Mouse (Mus musculus) cerebellum, adult 2 months (tissue): ENCODE measurements around the gene Praf2. TPM values are rescaled to one million over a fixed set of nuclear protein-coding genes. Genes with fewer than 3 reads are reported as not detected.

Experiments
- DNase-seq, 2 experiments: peaks; one replicate each; pipeline ENCODE4 v3.0.0; 2021
- H3K27ac ChIP-seq: fragments of 200-500 bp; 2 replicates; pipeline ENCODE4 v1.5.1; 2012; ENCODE audit warnings: low read length, control low read depth, inconsistent platforms; ENCODE audit not compliant: insufficient read depth
- H3K27me3 ChIP-seq: fragments of 200-500 bp; 2 replicates; pipeline ENCODE4 v1.6.1; 2012; ENCODE audit warnings: inconsistent platforms, mild to moderate bottlenecking, low read length, moderate library complexity; ENCODE audit not compliant: control insufficient read depth, insufficient read depth
- H3K4me1 ChIP-seq: fragments of 200-500 bp; 2 replicates; pipeline ENCODE4 v1.6.1; 2011; ENCODE audit warnings: low read length; ENCODE audit not compliant: control insufficient read depth, insufficient read depth
- H3K4me3 ChIP-seq: fragments of 200-500 bp; replicated peaks from 2 replicates; pipeline ENCODE3; 2011; ENCODE audit warnings: mild to moderate bottlenecking, low read depth, low read length, control low read depth; ENCODE audit not compliant: insufficient read depth
- CTCF ChIP-seq: fragments of 200-500 bp; IDR thresholded peaks from 2 replicates; pipeline ENCODE4 v1.5.1; 2011; ENCODE audit warnings: low read depth, mild to moderate bottlenecking, control low read depth, low read length, moderate library complexity, borderline replicate concordance; ENCODE audit not compliant: insufficient read depth
- POLR2A ChIP-seq: fragments of 200-500 bp; IDR thresholded peaks from 2 replicates; pipeline ENCODE4 v1.6.1; 2011; ENCODE audit warnings: low read length, control low read depth, borderline replicate concordance; ENCODE audit not compliant: insufficient read depth
- WGBS: fragments of 180-500 bp; shearing (Covaris S2); methylation state at CpG from one replicate; pipeline ENCODE4 v1.1.7; 2018; 5-methylcytosine and 5-hydroxymethylcytosine counted together
- polyA plus RNA-seq: library from polyadenylated mRNA; depleted of rRNA; stranded (reverse); fragments of >200 nt; gene quantifications from 2 replicates; pipeline ENCODE4 v1.2.3, GENCODE M21; 2012; rRNA removed

The Praf2 gene
- polyA plus RNA-seq, 1 experiment = 179 TPM

GRCm38 (mm10) chrX:7775501-7776205, 47.4 kb downstream of the Praf2 start:
- Histone ChIP-seq H3K27ac (no peak overlapping the region), H3K4me3 (no peak overlapping the region), H3K27me3 (no peaks in the 10 kb centered on the region), H3K4me1 (no peaks in the 10 kb centered on the region)
- TF ChIP-seq POLR2A (no peak), CTCF (no peak)
- 76% methylated on average over 9 of the region's 9 CpGs for WGBS
- DNase-seq = no peak

- TF ChIP-seq POLR2A (no peak), CTCF (peak; percentile 77)
- Histone ChIP-seq H3K4me1 (no peaks in the 10 kb centered on the region), H3K27me3 (no peaks in the 10 kb centered on the region), H3K4me3 (no peak overlapping the region), H3K27ac (no peak overlapping the region)
- DNase-seq = peak; percentile 57 to 68
- WGBS = 49% methylated on average over 8 of the region's 8 CpGs
These were observed 48.3 kb downstream of the Praf2 start for GRCm38 (mm10) chrX:7776329-7777082.

GRCm38 (mm10) chrX:7778450-7779244, 50.4 kb downstream of the Praf2 start:
- no peak for DNase-seq
- Histone ChIP-seq H3K4me3 (no peak overlapping the region), H3K4me1 (no peaks in the 10 kb centered on the region), H3K27me3 (no peaks in the 10 kb centered on the region), H3K27ac (no peak overlapping the region)
- no peak for TF ChIP-seq POLR2A
- TF ChIP-seq CTCF = no peak
- WGBS = 71% methylated on average over 7 of the region's 7 CpGs

- H3K4me3 ChIP-seq = no peak overlapping the region
- TF ChIP-seq CTCF (no peak), POLR2A (no peak)
- DNase-seq = no peak
- no peak overlapping the region for H3K27ac ChIP-seq
- 14% methylated on average over 3 of the region's 3 CpGs for WGBS
- no peaks in the 10 kb centered on the region for H3K4me1 ChIP-seq
- H3K27me3 ChIP-seq = no peaks in the 10 kb centered on the region
These were observed 51.1 kb downstream of the Praf2 start for GRCm38 (mm10) chrX:7779294-7779693.

Other genes starting within 250 kb of the Praf2 start
- 0.03 TPM in 1 of 2 replicates, not detected in the other for gene Foxp3, start 154.8 kb upstream of the Praf2 start, polyA plus RNA-seq
- gene Ppp1r3f, start 154.2 kb upstream of the Praf2 start, polyA plus RNA-seq = 20.6 and 21.4 TPM in 2 replicates
- 31.7 and 33.4 TPM in 2 replicates for gene Ccdc22, start 122.9 kb upstream of the Praf2 start, polyA plus RNA-seq
- gene Cacna1f, start 121.4 kb upstream of the Praf2 start, polyA plus RNA-seq = 0.08 and 0.13 TPM in 2 replicates
- gene Syp, start 90.0 kb upstream of the Praf2 start, polyA plus RNA-seq = 945 and 955 TPM in 2 replicates
- 1.7 and 2.1 TPM in 2 replicates for gene Prickle3, start 71.2 kb upstream of the Praf2 start, polyA plus RNA-seq
- gene Plp2, start 57.0 kb upstream of the Praf2 start, polyA plus RNA-seq = 5.2 and 6.5 TPM in 2 replicates
- 2.2 and 2.6 TPM in 2 replicates for gene Magix, start 47.2 kb upstream of the Praf2 start, polyA plus RNA-seq
- 30.5 and 33.1 TPM in 2 replicates for gene Gpkow, start 31.3 kb upstream of the Praf2 start, polyA plus RNA-seq
- gene Wdr45, start 14.1 kb upstream of the Praf2 start, polyA plus RNA-seq = 81.8 and 82.7 TPM in 2 replicates
- gene Gm45208, start 6.2 kb upstream of the Praf2 start, polyA plus RNA-seq = 0.54 TPM in 1 of 2 replicates, not detected in the other
- 68.3 and 82.6 TPM in 2 replicates for gene Ccdc120, start 22.5 kb downstream of the Praf2 start, polyA plus RNA-seq
- 24.4 and 24.5 TPM in 2 replicates for gene Tfe3, start 34.1 kb downstream of the Praf2 start, polyA plus RNA-seq
- 110 TPM in 2 replicates for gene Gripap1, start 61.3 kb downstream of the Praf2 start, polyA plus RNA-seq
- 5.9 and 7.6 TPM in 2 replicates for gene Kcnd1, start 93.8 kb downstream of the Praf2 start, polyA plus RNA-seq
- gene Otud5, start 112.9 kb downstream of the Praf2 start, polyA plus RNA-seq = 49.4 and 52.5 TPM in 2 replicates
- gene Pim2, start 149.8 kb downstream of the Praf2 start, polyA plus RNA-seq = 47.9 and 50.5 TPM in 2 replicates
- gene Slc35a2, start 155.6 kb downstream of the Praf2 start, polyA plus RNA-seq = 40.6 and 46.8 TPM in 2 replicates
- 165 and 174 TPM in 2 replicates for gene Pqbp1, start 170.8 kb downstream of the Praf2 start, polyA plus RNA-seq
- 27.5 TPM in 2 replicates for gene Timm17b, start 170.9 kb downstream of the Praf2 start, polyA plus RNA-seq
- not detected in 2 replicates for gene Gm10491, start 179.4 kb downstream of the Praf2 start, polyA plus RNA-seq
- gene Gm10490, start 181.1 kb downstream of the Praf2 start, polyA plus RNA-seq = not detected in 2 replicates
- 395 and 461 TPM in 2 replicates for gene Pcsk1n, start 191.4 kb downstream of the Praf2 start, polyA plus RNA-seq
- not detected in 2 replicates for gene Eras, start 200.2 kb downstream of the Praf2 start, polyA plus RNA-seq
- 66.2 and 71.0 TPM in 2 replicates for gene Hdac6, start 219.4 kb downstream of the Praf2 start, polyA plus RNA-seq
- gene Gata1, start 249.6 kb downstream of the Praf2 start, polyA plus RNA-seq = not detected in 2 replicates